Mouse (Mus musculus) megakaryocyte, embryonic 14.5 days (primary cell): ENCODE measurements at regions not wholly inside any gene's neighbourhood (a gene's known extent, or its start where the extent isn't known, plus 50 kb on each side); places are given as distances from the start of the nearest gene placed in this dataset.
"Not testable (repeated sequence)": the region's sequence is repeated elsewhere in the genome, so short reads cannot be mapped to it uniquely, and the experiment has no call there.

ENCODE experiments used
- H3K27me3 ChIP-seq: replicated peaks from 2 replicates; pipeline ENCODE3; 2012; ENCODE audit warnings: inconsistent platforms
- H3K36me3 ChIP-seq: replicated peaks from 2 replicates; pipeline ENCODE3; 2012; ENCODE audit warnings: low read length, inconsistent platforms, mixed read lengths
- H3K4me1 ChIP-seq: 2 replicates; pipeline ENCODE4 v1.6.1; 2012; ENCODE audit warnings: inconsistent platforms
- H3K4me3 ChIP-seq: replicated peaks from 2 replicates; pipeline ENCODE3; 2012; ENCODE audit warnings: moderate library complexity, mild to moderate bottlenecking, inconsistent platforms
- H3K9me3 ChIP-seq: 2 replicates; pipeline ENCODE4 v1.6.1; 2012; ENCODE audit warnings: inconsistent platforms
- FLI1 ChIP-seq: IDR thresholded peaks from 2 replicates; pipeline ENCODE4 v1.6.1; 2012; ENCODE audit warnings: low read length, inconsistent platforms, mixed read lengths
- GATA1 ChIP-seq: IDR thresholded peaks from 3 replicates; pipeline ENCODE4 v1.6.1; 2012; ENCODE audit warnings: mixed read lengths, low read length, inconsistent platforms, borderline replicate concordance

GRCm38 (mm10) chr13:97363765-97364164 lies 122.9 kb downstream of the Enc1 start:
- no peaks in the 10 kb centered on the region for H3K9me3 ChIP-seq
- no peak overlapping the region for H3K4me3 ChIP-seq
- no peaks in the 10 kb centered on the region for H3K4me1 ChIP-seq
- H3K27me3 ChIP-seq: peaks cover 15% of the 10 kb centered on the region
- TF ChIP-seq GATA1: no peak
- TF ChIP-seq FLI1: no peak
- H3K36me3 ChIP-seq: no peaks in the 10 kb centered on the region

DNA sequence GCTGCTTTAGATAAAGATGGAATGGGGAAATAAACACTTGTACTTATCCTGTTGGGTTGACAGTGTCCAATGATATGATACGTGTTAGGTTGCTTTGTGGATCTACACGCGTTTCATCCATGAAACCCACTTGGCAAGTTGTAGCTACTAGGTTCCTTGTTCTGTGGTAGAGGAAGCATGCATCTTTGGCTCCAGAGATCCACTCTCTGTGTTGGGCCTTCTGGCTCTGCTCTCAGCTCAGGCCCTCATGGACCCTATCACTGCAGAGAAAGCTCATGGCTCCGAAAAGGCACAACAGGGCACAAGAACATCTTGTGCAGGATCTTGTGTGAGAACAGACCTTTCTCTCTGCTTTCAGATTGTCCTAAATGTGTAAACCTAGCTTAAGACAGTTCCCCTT lies 122.3 kb downstream of the Enc1 start:
- Histone ChIP-seq H3K27me3 (peaks cover 15% of the 10 kb centered on the region), H3K4me3 (no peak overlapping the region), H3K36me3 (no peaks in the 10 kb centered on the region), H3K4me1 (no peaks in the 10 kb centered on the region), H3K9me3 (no peaks in the 10 kb centered on the region)
- TF ChIP-seq FLI1: no peak
- no peak for TF ChIP-seq GATA1

GRCm38 (mm10) chr13:97360551-97360950 lies 119.6 kb downstream of the Enc1 start:
- Histone ChIP-seq H3K36me3 (no peaks in the 10 kb centered on the region), H3K9me3 (peaks cover 7% of the 10 kb centered on the region), H3K27me3 (peaks cover 14% of the 10 kb centered on the region), H3K4me3 (no peak overlapping the region), H3K4me1 (no peaks in the 10 kb centered on the region)
- TF ChIP-seq FLI1 (no peak), GATA1 (no peak)

GRCm38 (mm10) chr13:97358781-97359305 lies 117.9 kb downstream of the Enc1 start:
- Histone ChIP-seq H3K4me1 (no peaks in the 10 kb centered on the region), H3K4me3 (no peak overlapping the region), H3K36me3 (no peaks in the 10 kb centered on the region), H3K27me3 (peaks cover 6% of the 10 kb centered on the region), H3K9me3 (peaks cover 13% of the 10 kb centered on the region)
- TF ChIP-seq FLI1 (no peak), GATA1 (no peak)

DNA sequence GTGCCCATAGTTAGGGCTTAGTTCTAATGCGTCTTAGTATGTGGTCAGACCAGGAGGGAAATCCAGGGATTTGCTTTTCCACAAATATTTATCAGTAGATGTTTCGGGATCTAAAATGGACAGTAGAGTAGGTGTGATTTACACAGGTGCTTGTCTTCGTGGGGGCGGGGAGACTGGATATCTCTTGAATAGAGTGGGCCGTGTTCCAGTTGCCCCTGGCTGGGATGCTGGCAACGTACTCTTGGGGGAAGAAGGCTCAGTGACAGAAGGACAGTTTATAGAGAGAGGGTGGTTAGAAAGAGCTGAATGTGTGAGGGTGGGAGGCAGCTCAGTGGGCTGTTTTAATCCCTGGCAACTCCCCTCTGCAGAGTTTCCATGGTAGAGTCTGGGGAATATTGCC lies 117.4 kb downstream of the Enc1 start:
- H3K9me3 ChIP-seq: peaks cover 16% of the 10 kb centered on the region
- TF ChIP-seq FLI1 (no peak), GATA1 (no peak)
- no peaks in the 10 kb centered on the region for H3K36me3 ChIP-seq
- H3K4me1 ChIP-seq: no peaks in the 10 kb centered on the region
- H3K4me3 ChIP-seq: no peak overlapping the region
- peaks cover 10% of the 10 kb centered on the region for H3K27me3 ChIP-seq

DNA sequence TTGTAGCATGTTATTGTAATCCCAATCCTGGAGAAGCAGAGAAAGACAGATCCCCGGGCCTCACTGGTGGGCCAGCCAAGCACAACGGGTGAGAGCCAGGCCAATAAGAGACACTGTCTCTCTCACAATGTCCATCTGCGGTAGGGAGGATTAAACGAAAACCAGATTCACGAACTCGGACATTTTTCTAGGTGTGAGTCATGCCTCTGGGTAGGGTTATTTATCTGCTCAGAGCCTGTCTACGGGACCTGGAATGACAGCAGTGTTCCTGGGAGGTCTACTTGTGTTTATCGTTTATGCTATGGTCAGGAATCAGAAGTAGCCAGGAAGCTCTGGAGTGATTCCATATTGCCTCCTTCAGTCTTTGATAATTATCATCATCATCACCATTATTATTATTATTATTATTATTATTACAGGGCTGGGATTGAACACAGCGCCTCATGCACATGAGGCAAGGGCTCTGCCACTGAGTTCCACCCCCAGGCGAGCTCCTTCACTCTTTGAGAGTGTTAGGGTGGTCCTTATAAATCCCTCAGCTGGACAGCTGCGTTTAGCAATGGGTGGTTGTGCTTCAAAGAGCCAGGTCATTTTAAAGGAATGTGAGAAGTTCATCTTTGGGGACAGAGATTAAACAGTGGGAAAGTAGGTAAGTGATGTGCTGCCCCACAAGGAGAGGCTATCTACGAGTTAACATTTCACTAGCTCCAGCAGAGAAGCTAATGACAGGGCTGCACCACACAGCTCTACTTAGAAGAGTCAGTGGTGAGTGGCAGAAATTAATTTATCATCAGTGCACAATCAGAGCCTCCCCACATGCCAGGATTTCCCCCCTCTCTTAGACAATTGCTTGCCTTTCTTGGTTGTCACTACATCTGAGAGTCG lies 116.3 kb downstream of the Enc1 start:
- TF ChIP-seq GATA1 (no peak), FLI1 (no peak)
- peaks cover 10% of the 10 kb centered on the region for H3K27me3 ChIP-seq
- peaks cover 16% of the 10 kb centered on the region for H3K9me3 ChIP-seq
- H3K36me3 ChIP-seq: no peaks in the 10 kb centered on the region
- no peaks in the 10 kb centered on the region for H3K4me1 ChIP-seq
- H3K4me3 ChIP-seq: no peak overlapping the region

DNA sequence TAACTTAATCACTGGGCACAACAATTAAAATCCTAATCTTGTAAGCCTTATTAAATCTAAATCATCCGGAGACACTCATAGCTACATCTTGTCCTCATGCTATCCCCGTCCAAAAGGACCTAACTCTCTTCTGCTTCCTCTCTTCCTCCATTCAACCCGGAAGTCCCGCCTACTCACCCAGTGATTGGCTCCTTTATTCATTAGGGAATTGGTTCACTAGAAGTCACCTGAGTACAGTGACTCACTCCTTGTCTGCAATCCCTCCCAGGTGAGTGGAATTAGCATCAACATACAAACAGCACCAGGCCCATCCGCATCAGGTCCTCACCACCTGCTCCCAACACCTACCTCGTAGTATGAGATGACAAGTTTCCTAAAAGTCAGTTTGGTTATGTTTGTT lies 114.5 kb downstream of the Enc1 start:
- not testable (repeated sequence) for H3K27me3 ChIP-seq, H3K36me3 ChIP-seq, H3K4me3 ChIP-seq, H3K4me1 ChIP-seq
- peaks cover 19% of the 10 kb centered on the region for H3K9me3 ChIP-seq

- Histone ChIP-seq H3K4me1 (no peaks in the 10 kb centered on the region), H3K27me3 (peaks cover 2% of the 10 kb centered on the region), H3K36me3 (no peaks in the 10 kb centered on the region), H3K9me3 (peaks cover 7% of the 10 kb centered on the region), H3K4me3 (no peak overlapping the region)
- TF ChIP-seq FLI1 (no peak), GATA1 (no peak)
These were observed 106.8 kb downstream of the Enc1 start for GRCm38 (mm10) chr13:97347696-97348095.

GRCm38 (mm10) chr13:97341218-97341889 lies 100.4 kb downstream of the Enc1 start:
- Histone ChIP-seq H3K27me3 (no peaks in the 10 kb centered on the region), H3K4me1 (no peaks in the 10 kb centered on the region), H3K4me3 (no peak overlapping the region), H3K36me3 (no peaks in the 10 kb centered on the region), H3K9me3 (peaks cover 17% of the 10 kb centered on the region)
- TF ChIP-seq FLI1 (no peak), GATA1 (no peak)

- Histone ChIP-seq H3K4me3 (no peak overlapping the region), H3K4me1 (no peaks in the 10 kb centered on the region), H3K36me3 (no peaks in the 10 kb centered on the region), H3K9me3 (peaks cover 17% of the 10 kb centered on the region; the same call in 1 of the 2 replicates), H3K27me3 (peaks cover 2% of the 10 kb centered on the region)
- TF ChIP-seq GATA1: no peak
- TF ChIP-seq FLI1: no peak
These were observed 97.0 kb downstream of the Enc1 start for GRCm38 (mm10) chr13:97337954-97338353.
